Mouse (Mus musculus): ENCODE measurements around the gene Alkbh7.

GRCm38 (mm10) chr17:56981049-56981448 lies 16.1 kb upstream of the Alkbh7 start:
- TF ChIP-seq GATA1 (IDR thresholded peaks at IDR 0.05; ENCODE audit: borderline replicate concordance, low read length): no peak
- TF ChIP-seq FLI1 (IDR thresholded peaks at IDR 0.05; ENCODE audit: low read length): no peak
